Mouse (Mus musculus) left cerebral cortex, postnatal 14 days (tissue): ENCODE data around the gene Frk. TPM values are rescaled to one million over a fixed set of nuclear protein-coding genes. Genes with fewer than 3 reads are reported as not detected.
"Not testable (repeated sequence)": the region's sequence is repeated elsewhere in the genome, so short reads cannot be mapped to it uniquely, and the experiment has no call there.

Experiments
- DNase-seq, 2 experiments: peaks; one replicate each; pipeline ENCODE4 v3.0.0; 2021 to 2022; ENCODE audit warnings: low spot score in 2 of 2, mixed read lengths in 1 of 2
- intact Hi-C: fragments of 180-260 bp; cut with DNase I; formaldehyde crosslinking; loops from one replicate; pipeline ENCODE4 v1.15.1; 2025
- total RNA-seq, 2 experiments: library from RNA; stranded (reverse); gene quantifications; 2 replicates each; pipeline ENCODE4 v1.2.3; 2021

Frk gene
- total RNA-seq, 2 experiments from 2014 or later: 0.57 to 0.61 TPM

GRCm38 (mm10) chr10:34551636-34552035 lies 68.4 kb downstream of the Frk start:
- DNase-seq: no peak

GRCm38 (mm10) chr10:34563518-34564176 lies 80.4 kb downstream of the Frk start:
- DNase-seq: no peak
- intact Hi-C loops: no loop called here

More at GRCm38 (mm10) chr10:34551636-34552035, 68.4 kb downstream of the Frk start:
- intact Hi-C loops: no loop called here

- DNase-seq: no peak
- intact Hi-C loops: no loop called here
Observed at GRCm38 (mm10) chr10:34615474-34615873, 132.3 kb downstream of the Frk start.

- intact Hi-C loops: no loop called here
- peak; percentile 12 to 23 for DNase-seq
Observed at GRCm38 (mm10) chr10:34617216-34617615, 134.0 kb downstream of the Frk start.

GRCm38 (mm10) chr10:34618490-34618889 lies 135.3 kb downstream of the Frk start:
- no peak for DNase-seq
- intact Hi-C loops: no loop called here

GRCm38 (mm10) chr10:34620540-34620939 lies 137.3 kb downstream of the Frk start:
- intact Hi-C loops, DNase-seq: not testable (repeated sequence)

- intact Hi-C loops: no loop called here
- DNase-seq: no peak
Observed at GRCm38 (mm10) chr10:34638245-34638644, 155.0 kb downstream of the Frk start.

Other genes starting within 250 kb of the Frk start
- gene Tspyl1, start 201.2 kb upstream of the Frk start, total RNA-seq: 100 to 1,000 TPM; 122 to 124 TPM
- gene Tspyl4, start 186.0 kb upstream of the Frk start, total RNA-seq: 100 to 1,000 TPM; 351 TPM
- under 1 TPM; 0.40 to 0.62 TPM for gene Col10a1, start 93.4 kb upstream of the Frk start, total RNA-seq
- gene Nt5dc1, start 64.8 kb upstream of the Frk start, total RNA-seq: 1 to 10 TPM; 1.8 to 2.0 TPM